Mouse (Mus musculus): Measurements from ENCODE around the gene Nmt1. TPM values are rescaled to one million over a fixed set of nuclear protein-coding genes. Genes with fewer than 3 reads are reported as not detected.

Gene Nmt1
- polyA plus RNA-seq, 1 experiment from 2014 or later = 46.9 TPM

- H3K27ac ChIP-seq (ENCODE audit: poor library complexity, severe bottlenecking) = no peak overlapping the region
- peaks cover 24% of the 10 kb centered on the region for H3K27me3 ChIP-seq (replicated peaks)
- no peaks in the 10 kb centered on the region for H3K9me3 ChIP-seq (replicated peaks)
- peaks cover 46% of the 10 kb centered on the region for H3K4me1 ChIP-seq (replicated peaks)
- H3K4me3 ChIP-seq = no peak overlapping the region
- peaks cover 48% of the 10 kb centered on the region for H3K36me3 ChIP-seq
- no peak overlapping the region for H3K4me2 ChIP-seq
- ATAC-seq (ENCODE audit: insufficient number of reproducible peaks, low FRiP score) = no peak
- H3K9ac ChIP-seq = no peak overlapping the region
- WGBS = 90% methylated on average over 18 of the region's 18 CpGs
Observed at GRCm38 (mm10) chr11:102994952-102995351, 33.0 kb upstream of the Nmt1 start.

GRCm38 (mm10) chr11:102996385-102996784 is 31.6 kb upstream of the Nmt1 start:
- Histone ChIP-seq H3K27ac (ENCODE audit: poor library complexity, severe bottlenecking) (no peak overlapping the region), H3K4me1 (replicated peaks) (peaks cover 50% of the 10 kb centered on the region), H3K4me2 (no peak overlapping the region), H3K36me3 (peaks cover 51% of the 10 kb centered on the region), H3K9ac (no peak overlapping the region), H3K4me3 (no peak overlapping the region), H3K9me3 (replicated peaks) (no peaks in the 10 kb centered on the region), H3K27me3 (replicated peaks) (peaks cover 12% of the 10 kb centered on the region)
- no peak for ATAC-seq (ENCODE audit: insufficient number of reproducible peaks, low FRiP score)
- WGBS = 79% methylated on average over 7 of the region's 7 CpGs

DNA sequence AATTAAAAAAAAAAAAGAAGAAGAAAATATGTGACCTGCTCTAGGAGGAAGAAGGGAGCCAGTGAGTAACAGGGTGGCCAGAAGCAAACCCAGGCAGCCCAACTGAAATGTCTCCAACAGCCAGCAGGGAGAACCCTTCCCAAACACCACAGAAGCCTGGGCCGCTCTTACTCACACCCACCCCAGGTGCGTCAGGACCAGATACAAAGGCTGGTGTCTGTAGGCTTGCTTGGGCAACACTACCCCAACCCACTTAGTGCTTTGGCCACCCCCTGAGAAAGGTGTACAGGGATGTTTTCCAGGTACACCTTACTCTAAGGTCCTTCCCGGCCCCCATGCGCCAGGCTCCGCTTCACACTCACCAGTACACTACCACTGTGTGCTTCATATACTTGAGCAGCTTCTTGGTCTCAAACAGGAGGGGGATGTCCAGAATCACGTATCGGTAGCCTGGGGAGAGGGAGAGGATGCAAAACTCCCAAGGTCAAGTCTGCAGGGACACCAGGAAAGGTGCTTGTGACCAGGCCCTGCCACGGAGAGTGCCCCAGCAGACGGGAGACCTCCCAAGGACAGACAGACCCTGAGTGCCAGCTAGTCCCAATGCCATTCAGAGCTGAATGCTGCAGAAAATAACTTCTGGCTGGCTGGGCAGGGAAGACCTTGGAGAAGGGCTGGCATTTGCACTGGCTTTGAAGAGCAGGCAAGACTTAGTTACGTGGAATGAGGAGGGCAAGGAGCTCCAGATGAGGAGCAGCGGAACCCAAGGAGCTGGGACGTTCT is 30.8 kb upstream of the Nmt1 start:
- no peak for ATAC-seq (ENCODE audit: insufficient number of reproducible peaks, low FRiP score)
- Histone ChIP-seq H3K36me3 (peaks cover 51% of the 10 kb centered on the region), H3K9me3 (replicated peaks) (no peaks in the 10 kb centered on the region), H3K4me2 (no peak overlapping the region), H3K4me3 (no peak overlapping the region), H3K4me1 (replicated peaks) (peaks cover 42% of the 10 kb centered on the region), H3K9ac (peak overlapping the region; percentile 58; the same call in 1 of the 2 replicates), H3K27me3 (replicated peaks) (peaks cover 4% of the 10 kb centered on the region), H3K27ac (ENCODE audit: poor library complexity, severe bottlenecking) (peak overlapping the region; percentile 91; the same call in 1 of the 2 replicates)
- 92% methylated on average over 12 of the region's 12 CpGs for WGBS

DNA sequence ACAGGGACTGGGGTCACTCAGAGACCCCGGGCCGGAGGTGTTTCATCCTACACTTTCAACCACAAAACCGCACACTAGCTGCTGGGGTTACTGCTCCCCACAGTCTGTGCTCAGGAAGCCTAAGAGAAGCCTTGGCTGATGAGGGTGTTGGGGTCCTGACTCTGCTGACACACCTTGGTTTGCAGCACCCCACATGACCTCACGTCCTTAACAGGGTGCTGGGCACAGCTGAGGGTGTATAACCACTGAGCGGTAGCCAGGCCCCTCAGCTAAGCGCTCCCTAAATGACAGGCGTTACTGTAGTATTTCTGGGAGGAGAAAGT is 29.8 kb upstream of the Nmt1 start:
- H3K9ac ChIP-seq = peak overlapping the region; percentile 58

GRCm38 (mm10) chr11:102998577-102999316 is 29.2 kb upstream of the Nmt1 start:
- Histone ChIP-seq H3K27me3 (replicated peaks) (no peaks in the 10 kb centered on the region), H3K9ac (peak overlapping the region; percentile 58), H3K4me1 (replicated peaks) (peaks cover 46% of the 10 kb centered on the region), H3K4me2 (peak overlapping the region; percentile 42), H3K27ac (ENCODE audit: poor library complexity, severe bottlenecking) (peak overlapping the region; percentile 91), H3K36me3 (peaks cover 50% of the 10 kb centered on the region), H3K9me3 (replicated peaks) (no peaks in the 10 kb centered on the region), H3K4me3 (no peak overlapping the region)
- peak; percentile 77; the same call in 1 of the 2 replicates for ATAC-seq (ENCODE audit: insufficient number of reproducible peaks, low FRiP score)
- 14% methylated on average over 14 of the region's 14 CpGs for WGBS

More for the DNA sequence above, 29.8 kb upstream of the Nmt1 start:
- WGBS = 47% methylated on average over 7 of the region's 7 CpGs
- peak overlapping the region; percentile 42 for H3K4me2 ChIP-seq
- H3K27me3 ChIP-seq (replicated peaks) = no peaks in the 10 kb centered on the region
- no peaks in the 10 kb centered on the region for H3K9me3 ChIP-seq (replicated peaks)
- peaks cover 51% of the 10 kb centered on the region for H3K36me3 ChIP-seq
- no peak overlapping the region for H3K4me3 ChIP-seq
- H3K4me1 ChIP-seq (replicated peaks) = peaks cover 42% of the 10 kb centered on the region
- H3K27ac ChIP-seq (ENCODE audit: poor library complexity, severe bottlenecking) = peak overlapping the region; percentile 91
- 0 out of 2 replicates have a peak, but pooled peaks have one; percentile 23 for ATAC-seq (ENCODE audit: insufficient number of reproducible peaks, low FRiP score)

- ATAC-seq (ENCODE audit: insufficient number of reproducible peaks, low FRiP score) = no peak
- WGBS = 66% methylated on average over 14 of the region's 14 CpGs
- Histone ChIP-seq H3K36me3 (peaks cover 47% of the 10 kb centered on the region), H3K4me2 (peak overlapping the region; percentile 42), H3K4me1 (replicated peaks) (peaks cover 46% of the 10 kb centered on the region), H3K27ac (ENCODE audit: poor library complexity, severe bottlenecking) (peak overlapping the region; percentile 91), H3K27me3 (replicated peaks) (no peaks in the 10 kb centered on the region), H3K4me3 (no peak overlapping the region), H3K9me3 (replicated peaks) (no peaks in the 10 kb centered on the region), H3K9ac (0 out of 2 replicates have a peak overlapping the region, but pooled peaks have one; percentile 12)
Observed at GRCm38 (mm10) chr11:102999317-102999970, 28.5 kb upstream of the Nmt1 start.

GRCm38 (mm10) chr11:103000111-103000510 is 27.9 kb upstream of the Nmt1 start:
- no peak overlapping the region; the same call in 1 of the 2 replicates for H3K9ac ChIP-seq
- H3K4me2 ChIP-seq = no peak overlapping the region
- H3K4me1 ChIP-seq (replicated peaks) = peaks cover 46% of the 10 kb centered on the region
- peaks cover 40% of the 10 kb centered on the region for H3K36me3 ChIP-seq
- no peaks in the 10 kb centered on the region for H3K9me3 ChIP-seq (replicated peaks)
- 86% methylated on average over 16 of the region's 16 CpGs for WGBS
- H3K4me3 ChIP-seq = no peak overlapping the region
- peak overlapping the region; percentile 91; the same call in 1 of the 2 replicates for H3K27ac ChIP-seq (ENCODE audit: poor library complexity, severe bottlenecking)
- no peak for ATAC-seq (ENCODE audit: insufficient number of reproducible peaks, low FRiP score)
- no peaks in the 10 kb centered on the region for H3K27me3 ChIP-seq (replicated peaks)

GRCm38 (mm10) chr11:103001063-103001462 is 26.9 kb upstream of the Nmt1 start:
- 55% methylated on average over 5 of the region's 5 CpGs for WGBS
- H3K36me3 ChIP-seq = peaks cover 31% of the 10 kb centered on the region
- no peak for ATAC-seq (ENCODE audit: insufficient number of reproducible peaks, low FRiP score)

GRCm38 (mm10) chr11:103003210-103003609 is 24.8 kb upstream of the Nmt1 start:
- peaks cover 22% of the 10 kb centered on the region for H3K36me3 ChIP-seq
- peak overlapping the region; percentile 62; the same call in 1 of the 2 replicates for H3K27ac ChIP-seq (ENCODE audit: poor library complexity, severe bottlenecking)
- WGBS = 57% methylated on average over 5 of the region's 5 CpGs

More at GRCm38 (mm10) chr11:103001063-103001462, 26.9 kb upstream of the Nmt1 start:
- Histone ChIP-seq H3K9me3 (replicated peaks) (no peaks in the 10 kb centered on the region), H3K27ac (ENCODE audit: poor library complexity, severe bottlenecking) (no peak overlapping the region), H3K27me3 (replicated peaks) (no peaks in the 10 kb centered on the region), H3K4me2 (no peak overlapping the region), H3K4me3 (no peak overlapping the region), H3K9ac (no peak overlapping the region), H3K4me1 (replicated peaks) (peaks cover 49% of the 10 kb centered on the region)

DNA sequence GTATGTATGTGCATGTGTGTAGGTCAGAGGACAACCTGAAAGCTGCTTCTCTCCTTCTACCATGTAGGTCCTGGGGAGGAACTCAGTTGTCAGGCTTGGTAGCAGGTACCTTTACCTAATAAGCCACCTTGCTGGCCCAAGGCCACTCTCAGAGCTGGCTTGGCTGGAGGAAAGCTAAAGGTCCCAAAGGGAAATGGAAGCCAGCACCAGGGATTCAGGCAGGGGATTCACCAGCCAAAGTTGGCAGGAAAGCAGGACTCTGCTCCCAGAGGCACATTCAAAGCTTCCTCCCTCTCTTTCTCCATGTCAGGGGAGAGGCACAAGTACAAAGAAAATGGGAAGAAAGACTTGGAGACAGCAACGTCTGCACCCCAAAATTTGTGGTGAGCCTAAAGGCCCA is 23.1 kb upstream of the Nmt1 start:
- H3K36me3 ChIP-seq = peaks cover 21% of the 10 kb centered on the region
- no peaks in the 10 kb centered on the region for H3K9me3 ChIP-seq (replicated peaks)
- 71% methylated on average over 1 of the region's 1 CpGs for WGBS
- peaks cover 34% of the 10 kb centered on the region for H3K4me1 ChIP-seq (replicated peaks)
- no peak overlapping the region for H3K27ac ChIP-seq (ENCODE audit: poor library complexity, severe bottlenecking)
- no peak overlapping the region for H3K4me3 ChIP-seq
- H3K9ac ChIP-seq = no peak overlapping the region
- no peak overlapping the region for H3K4me2 ChIP-seq
- H3K27me3 ChIP-seq (replicated peaks) = no peaks in the 10 kb centered on the region
- no peak for ATAC-seq (ENCODE audit: insufficient number of reproducible peaks, low FRiP score)

More at GRCm38 (mm10) chr11:103003210-103003609, 24.8 kb upstream of the Nmt1 start:
- Histone ChIP-seq H3K4me1 (replicated peaks) (peaks cover 50% of the 10 kb centered on the region), H3K4me2 (no peak overlapping the region), H3K9ac (0 out of 2 replicates have a peak overlapping the region, but pooled peaks have one; percentile 16), H3K9me3 (replicated peaks) (no peaks in the 10 kb centered on the region), H3K27me3 (replicated peaks) (no peaks in the 10 kb centered on the region), H3K4me3 (no peak overlapping the region)
- ATAC-seq (ENCODE audit: insufficient number of reproducible peaks, low FRiP score) = no peak

Measured in heart, embryonic 12.5 days (tissue).